Mouse (Mus musculus): ENCODE data around the gene Notch1.

GRCm38 (mm10) chr2:26445666-26446445, 70.6 kb downstream of the Notch1 start:
- TF ChIP-seq NELFE (IDR thresholded peaks at IDR 0.05; ENCODE audit: low read depth, low read length) = peak; percentile 62
- TF ChIP-seq MAX (IDR thresholded peaks at IDR 0.05; ENCODE audit: low read length) = peak; percentile 58; the same call in 1 of the 2 replicates
- no peak for TF ChIP-seq EP300 (IDR thresholded peaks at IDR 0.05; ENCODE audit: low read depth in 1 of 2, low read length in 2 of 2)
- TF ChIP-seq CTCF (IDR thresholded peaks at IDR 0.05 in 2 of 3, conservative IDR thresholded peaks at IDR 0.05 in 1 of 3; ENCODE audit: control insufficient read depth in 1 of 3, insufficient read depth in 1 of 3, low read depth in 2 of 3, low read length in 3 of 3, poor library complexity in 1 of 3, severe bottlenecking in 1 of 3) = peak in 2 of 3 experiments; percentile 4 to 13; a peak in 1 of 6 replicates
- TF ChIP-seq ZC3H11A (IDR thresholded peaks at IDR 0.05; ENCODE audit: low read depth, low read length) = no peak
- peak; percentile 51 to 68; a peak in 3 of 4 replicates for TF ChIP-seq POLR2A (IDR thresholded peaks at IDR 0.05; ENCODE audit: control insufficient read depth in 1 of 2, insufficient read depth in 1 of 2, low read depth in 1 of 2, low read length in 2 of 2, poor library complexity in 1 of 2)
- no peak for TF ChIP-seq ZNF384 (IDR thresholded peaks at IDR 0.05; ENCODE audit: low read depth, low read length)
- TF ChIP-seq POLR2AphosphoS2 (IDR thresholded peaks at IDR 0.05; ENCODE audit: low read length) = no peak
- TF ChIP-seq JUND (IDR thresholded peaks at IDR 0.05; ENCODE audit: low read depth, low read length) = no peak
- TF ChIP-seq HCFC1 (IDR thresholded peaks at IDR 0.05; ENCODE audit: low read depth, low read length) = peak; percentile 85
- TF ChIP-seq ELF1 (IDR thresholded peaks at IDR 0.05; ENCODE audit: low read depth, low read length) = no peak; the same call in 1 of the 2 replicates

Measured in MEL (cell line).